Mouse (Mus musculus): ENCODE data around the gene Cd2bp2.

DNA sequence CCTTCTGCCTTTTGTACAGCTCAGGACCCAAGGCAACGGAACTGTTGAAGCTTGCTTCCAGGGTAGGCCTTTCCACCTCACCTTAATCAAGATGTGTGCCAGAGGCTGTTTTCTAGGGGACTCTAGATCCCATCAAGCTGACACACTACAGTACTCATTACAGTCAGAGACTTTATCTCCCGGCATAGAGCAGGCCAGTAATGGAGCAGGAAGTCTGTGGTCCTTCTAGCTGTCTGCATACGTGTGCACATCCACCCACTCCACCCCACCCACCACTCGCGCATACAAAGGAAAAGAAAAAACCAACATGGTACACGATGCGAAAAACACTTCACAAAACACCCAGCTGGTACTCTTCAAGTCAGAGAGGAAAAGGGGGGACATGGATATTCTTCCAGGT, 51.4 kb downstream of the Cd2bp2 start:
- TF ChIP-seq CTCF (IDR thresholded peaks at IDR 0.05), result no peak
- no peak for TF ChIP-seq EP300 (IDR thresholded peaks at IDR 0.05)
